Mouse (Mus musculus) liver, embryonic 16.5 days (tissue): Measurements from ENCODE around the gene Cmah. TPM values are rescaled to one million over a fixed set of nuclear protein-coding genes. Genes with fewer than 3 reads are reported as not detected.
"Not testable (repeated sequence)": the region's sequence is repeated elsewhere in the genome, so short reads cannot be mapped to it uniquely, and the experiment has no call there.

Experiments used
- ATAC-seq: fragments of 200-750 bp; cut with Nextera tagmentation; 2 replicates; pipeline ENCODE4 v1.8.0; 2017; ENCODE audit warnings: low read depth, mild to moderate bottlenecking, moderate number of reproducible peaks, moderate library complexity
- H3K27ac ChIP-seq: fragments of 300-500 bp; sonication (generic); 2 replicates; pipeline ENCODE4 v1.5.1; 2014; ENCODE audit warnings: mild to moderate bottlenecking, low read length
- H3K27me3 ChIP-seq: fragments of 300-500 bp; sonication (generic); 2 replicates; pipeline ENCODE4 v1.6.1; 2014; ENCODE audit warnings: low read depth, low read length, mixed read lengths; ENCODE audit not compliant: control insufficient read depth, insufficient read depth
- H3K36me3 ChIP-seq: fragments of 300-500 bp; sonication (generic); 2 replicates; pipeline ENCODE4 v1.6.1; 2014; ENCODE audit warnings: mild to moderate bottlenecking; ENCODE audit not compliant: control insufficient read depth, insufficient read depth
- H3K4me1 ChIP-seq: fragments of 300-500 bp; sonication (generic); 2 replicates; pipeline ENCODE4 v1.6.1; 2014; ENCODE audit warnings: low read depth, low read length, mixed read lengths; ENCODE audit not compliant: control insufficient read depth
- H3K4me2 ChIP-seq: fragments of 300-500 bp; sonication (generic); 2 replicates; pipeline ENCODE4 v1.6.1; 2014; ENCODE audit warnings: low read depth, low read length, mixed read lengths
- H3K4me3 ChIP-seq: fragments of 300-500 bp; sonication (generic); 2 replicates; pipeline ENCODE4 v1.5.1; 2014; ENCODE audit warnings: low read depth, mild to moderate bottlenecking, low read length
- H3K9ac ChIP-seq: fragments of 300-500 bp; sonication (generic); 2 replicates; pipeline ENCODE4 v1.6.1; 2014; ENCODE audit warnings: low read depth, low read length
- H3K9me3 ChIP-seq: fragments of 300-500 bp; sonication (generic); replicated peaks from 2 replicates; pipeline ENCODE4 v1.6.1; 2016; ENCODE audit warnings: low read length; ENCODE audit not compliant: control insufficient read depth
- WGBS: fragments of 180-500 bp; shearing (Covaris S2); extraction: QIAGEN DNeasy Blood & Tissue Kit; methylation state at CpG from one replicate; pipeline ENCODE4 v1.1.7; 2014; ENCODE audit not compliant: insufficient replicate concordance; 5-methylcytosine and 5-hydroxymethylcytosine counted together
- polyA plus RNA-seq: library from polyadenylated mRNA; unstranded; fragments of >200 nt; fragmentation: Nextera tagmentation; extraction: Ambion mirVana; gene quantifications from 2 replicates; pipeline ENCODE4 v1.2.1, GENCODE M21; 2015

Cmah gene
- polyA plus RNA-seq, 1 experiment from 2014 or later, result 1.6 TPM

DNA sequence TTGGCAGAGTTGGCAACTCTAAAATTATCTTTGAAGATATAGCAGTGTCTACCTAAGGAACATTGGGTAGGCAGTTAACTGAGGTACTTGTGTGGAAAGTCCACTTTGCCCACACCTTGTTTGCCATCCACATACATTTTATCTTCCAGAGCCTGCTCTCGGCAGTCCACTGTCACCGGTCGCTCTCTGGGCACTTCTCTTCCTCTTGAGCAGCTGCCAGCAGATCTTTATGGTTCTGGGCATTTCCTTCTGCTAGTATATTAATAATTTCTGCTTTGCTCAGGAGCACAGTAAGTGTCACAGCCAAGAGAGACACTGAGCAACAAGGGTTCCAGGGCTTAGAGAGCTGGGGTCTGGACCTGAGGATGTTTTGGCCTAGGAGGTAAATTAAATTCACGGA is 68.6 kb downstream of the Cmah start:
- 49% methylated on average over 4 of the region's 4 CpGs for WGBS
- no peak for ATAC-seq
- no peak overlapping the region for H3K9ac ChIP-seq
- H3K4me2 ChIP-seq, result no peak overlapping the region
- H3K36me3 ChIP-seq, result no peaks in the 10 kb centered on the region
- no peak overlapping the region for H3K4me3 ChIP-seq
- no peaks in the 10 kb centered on the region for H3K9me3 ChIP-seq
- H3K27ac ChIP-seq, result no peak overlapping the region
- H3K27me3 ChIP-seq, result no peaks in the 10 kb centered on the region
- H3K4me1 ChIP-seq, result peaks cover 2% of the 10 kb centered on the region; the same call in 1 of the 2 replicates

GRCm38 (mm10) chr13:24397181-24397580 is 70.0 kb downstream of the Cmah start:
- H3K4me2 ChIP-seq, result no peak overlapping the region
- H3K4me3 ChIP-seq, result no peak overlapping the region
- 69% methylated on average over 3 of the region's 3 CpGs for WGBS
- H3K9me3 ChIP-seq, result no peaks in the 10 kb centered on the region
- H3K4me1 ChIP-seq, result peaks cover 5% of the 10 kb centered on the region; the same call in 1 of the 2 replicates
- H3K36me3 ChIP-seq, result no peaks in the 10 kb centered on the region
- H3K27me3 ChIP-seq, result no peaks in the 10 kb centered on the region
- no peak for ATAC-seq
- H3K9ac ChIP-seq, result no peak overlapping the region
- H3K27ac ChIP-seq, result no peak overlapping the region

DNA sequence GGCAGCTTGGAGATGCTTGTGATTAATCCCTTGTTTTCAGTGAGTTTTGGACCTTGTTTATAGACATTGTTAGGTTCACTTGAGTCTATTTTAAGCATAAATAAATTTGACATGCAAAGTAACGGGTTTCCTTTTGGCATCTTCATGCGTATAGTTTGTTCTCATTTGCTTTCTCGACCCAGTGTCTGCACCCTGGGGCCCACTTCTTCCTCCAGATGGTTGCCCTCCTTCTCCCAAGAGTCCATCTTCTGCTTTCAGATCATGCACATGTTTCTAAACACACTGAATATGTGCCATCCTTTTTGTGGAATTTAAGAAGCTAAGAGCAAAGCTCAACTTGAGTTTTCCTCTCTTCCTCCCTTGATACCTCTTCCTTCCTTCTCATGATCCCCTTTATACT is 71.3 kb downstream of the Cmah start:
- 28% methylated on average over 3 of the region's 3 CpGs for WGBS
- Histone ChIP-seq H3K36me3 (no peaks in the 10 kb centered on the region), H3K9ac (no peak overlapping the region), H3K4me3 (no peak overlapping the region), H3K27ac (no peak overlapping the region), H3K9me3 (no peaks in the 10 kb centered on the region), H3K4me1 (peaks cover 3% of the 10 kb centered on the region; the same call in 1 of the 2 replicates), H3K27me3 (no peaks in the 10 kb centered on the region), H3K4me2 (no peak overlapping the region)
- ATAC-seq, result no peak

GRCm38 (mm10) chr13:24401821-24402220 is 74.6 kb downstream of the Cmah start:
- Histone ChIP-seq H3K4me2 (peak overlapping the region; percentile 37; the same call in 1 of the 2 replicates), H3K4me3 (peak overlapping the region; percentile 6; the same call in 1 of the 2 replicates)
- not testable (repeated sequence) for H3K9me3 ChIP-seq, H3K27ac ChIP-seq, H3K9ac ChIP-seq, H3K4me1 ChIP-seq, H3K36me3 ChIP-seq, ATAC-seq, H3K27me3 ChIP-seq
- 5% methylated on average over 11 of the region's 11 CpGs for WGBS

DNA sequence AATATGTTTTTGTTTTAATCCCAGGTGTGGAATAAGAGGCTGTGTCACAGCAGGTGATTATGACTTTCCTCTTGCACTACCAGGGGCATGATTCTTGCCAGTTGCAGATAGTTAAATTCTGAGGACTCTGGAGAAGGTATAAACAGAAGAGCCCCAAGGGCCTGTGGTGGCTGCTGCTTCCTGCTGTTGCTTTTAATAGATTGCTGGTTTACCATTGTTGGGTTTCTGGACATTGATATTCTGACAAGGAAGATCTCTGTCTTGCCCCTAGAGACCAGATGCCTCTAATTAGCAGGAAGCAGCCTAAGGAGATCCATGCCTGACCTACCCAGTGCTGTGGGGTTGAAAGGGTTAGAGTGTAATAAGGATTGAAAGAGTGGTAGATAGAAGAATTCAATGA is 75.8 kb downstream of the Cmah start:
- Histone ChIP-seq H3K36me3 (no peaks in the 10 kb centered on the region), H3K4me1 (peaks cover 3% of the 10 kb centered on the region; the same call in 1 of the 2 replicates), H3K9ac (no peak overlapping the region), H3K4me3 (no peak overlapping the region), H3K4me2 (no peak overlapping the region), H3K27ac (no peak overlapping the region), H3K27me3 (no peaks in the 10 kb centered on the region), H3K9me3 (no peaks in the 10 kb centered on the region)
- ATAC-seq, result no peak

- Histone ChIP-seq H3K4me2 (no peak overlapping the region), H3K36me3 (no peaks in the 10 kb centered on the region), H3K4me1 (peaks cover 3% of the 10 kb centered on the region; the same call in 1 of the 2 replicates), H3K9ac (no peak overlapping the region), H3K4me3 (no peak overlapping the region), H3K27me3 (no peaks in the 10 kb centered on the region), H3K9me3 (no peaks in the 10 kb centered on the region), H3K27ac (no peak overlapping the region)
- no peak for ATAC-seq
- 38% methylated on average over 2 of the region's 2 CpGs for WGBS
Measured at GRCm38 (mm10) chr13:24406847-24407246, 79.6 kb downstream of the Cmah start.

DNA sequence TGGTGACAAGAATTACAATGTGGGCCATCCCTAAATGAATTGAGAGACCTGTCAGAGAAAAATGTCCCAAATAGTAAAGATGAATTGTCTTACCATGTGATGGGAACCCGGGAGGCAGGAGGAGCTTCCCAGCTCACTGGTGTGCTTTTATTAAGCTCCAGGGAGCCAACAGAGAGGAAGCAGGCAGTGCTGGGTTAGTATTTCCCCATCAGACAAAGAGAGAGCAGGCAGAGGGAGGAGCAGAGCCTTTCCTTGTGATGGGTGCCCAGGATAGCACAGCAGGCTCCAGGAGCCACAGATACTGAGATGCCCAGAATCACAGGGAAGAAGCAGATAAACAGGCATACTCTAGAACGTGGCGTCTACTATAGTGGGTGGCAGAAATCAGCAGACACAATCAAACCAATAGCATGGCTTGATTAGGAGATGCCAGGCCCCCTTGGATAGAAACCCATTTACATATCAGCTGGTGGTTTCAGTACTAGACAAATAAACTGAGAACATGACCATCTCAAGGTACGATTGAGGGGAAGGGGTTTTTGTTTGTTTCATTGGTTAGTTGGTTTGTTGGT is 87.5 kb downstream of the Cmah start:
- no peaks in the 10 kb centered on the region for H3K9me3 ChIP-seq
- no peaks in the 10 kb centered on the region for H3K27me3 ChIP-seq
- no peak for ATAC-seq
- H3K9ac ChIP-seq, result no peak overlapping the region
- 32% methylated on average over 4 of the region's 4 CpGs for WGBS
- H3K4me2 ChIP-seq, result no peak overlapping the region
- peaks cover 49% of the 10 kb centered on the region for H3K4me1 ChIP-seq
- no peaks in the 10 kb centered on the region for H3K36me3 ChIP-seq
- H3K4me3 ChIP-seq, result no peak overlapping the region
- H3K27ac ChIP-seq, result no peak overlapping the region

DNA sequence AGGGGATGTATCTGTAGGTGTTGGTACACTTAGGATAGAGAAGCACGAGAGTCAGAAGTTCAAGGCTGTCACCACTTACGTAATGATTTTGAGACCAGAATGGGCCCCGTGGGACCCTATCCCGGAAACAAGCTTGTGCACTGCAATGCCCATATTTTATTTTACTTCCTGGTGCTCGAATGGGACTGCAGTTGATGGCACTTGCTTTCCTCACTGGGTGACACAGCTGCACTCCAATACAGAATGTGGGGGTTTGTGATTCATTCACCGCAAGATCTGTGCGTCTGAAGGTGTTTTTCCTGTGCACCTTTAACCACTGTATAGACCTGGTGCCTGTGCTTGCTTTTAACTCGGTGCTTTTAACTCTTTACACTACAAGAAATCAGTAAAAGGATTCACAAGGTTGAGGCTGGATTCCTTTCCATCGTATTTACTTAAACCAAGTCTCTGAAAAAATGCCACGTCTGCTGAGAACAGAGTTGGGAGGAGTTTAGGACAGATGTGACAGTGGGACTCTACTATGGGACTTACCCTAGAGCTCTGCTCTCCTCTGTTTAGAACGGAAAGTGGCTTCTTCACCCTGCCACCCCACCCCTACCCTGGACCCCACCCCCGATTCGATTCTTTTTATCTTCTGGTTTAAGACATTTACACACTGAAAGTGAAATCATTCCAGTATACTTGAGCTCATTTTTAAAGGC is 88.5 kb downstream of the Cmah start:
- peaks cover 56% of the 10 kb centered on the region for H3K4me1 ChIP-seq
- H3K9ac ChIP-seq, result peak overlapping the region; percentile 20; the same call in 1 of the 2 replicates
- 43% methylated on average over 13 of the region's 13 CpGs for WGBS
- H3K9me3 ChIP-seq, result no peaks in the 10 kb centered on the region
- no peak overlapping the region for H3K4me3 ChIP-seq
- H3K4me2 ChIP-seq, result no peak overlapping the region
- H3K27me3 ChIP-seq, result no peaks in the 10 kb centered on the region
- no peak for ATAC-seq
- H3K27ac ChIP-seq, result peak overlapping the region; percentile 46
- no peaks in the 10 kb centered on the region for H3K36me3 ChIP-seq

DNA sequence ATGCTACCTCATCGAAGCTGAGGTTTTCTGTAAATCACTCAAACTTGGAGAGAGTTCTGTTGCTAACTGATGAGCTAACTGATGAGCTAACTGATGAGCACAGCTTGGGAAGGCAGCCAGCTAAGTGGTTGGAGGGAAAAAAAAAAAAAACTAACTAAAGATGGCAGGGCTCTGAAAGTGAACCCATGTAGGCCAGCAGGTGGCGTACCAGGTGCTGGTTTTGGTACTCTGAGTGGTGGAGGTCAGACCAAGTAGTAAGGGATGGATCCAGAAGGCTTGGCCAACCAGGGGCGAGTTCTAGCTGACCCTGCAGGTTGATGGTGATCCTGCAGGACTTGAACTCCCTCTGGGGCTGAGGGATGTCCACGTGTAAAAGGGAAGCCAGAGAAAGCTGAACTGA is 89.2 kb downstream of the Cmah start:
- H3K4me3 ChIP-seq, result no peak overlapping the region
- H3K9me3 ChIP-seq, result no peaks in the 10 kb centered on the region
- H3K27ac ChIP-seq, result no peak overlapping the region
- 10% methylated on average over 4 of the region's 4 CpGs for WGBS
- H3K4me2 ChIP-seq, result no peak overlapping the region
- H3K9ac ChIP-seq, result no peak overlapping the region
- ATAC-seq, result no peak
- H3K27me3 ChIP-seq, result no peaks in the 10 kb centered on the region
- no peaks in the 10 kb centered on the region for H3K36me3 ChIP-seq
- H3K4me1 ChIP-seq, result peaks cover 60% of the 10 kb centered on the region
